Mouse (Mus musculus) hematopoietic stem cell, adult 5-6 weeks (primary cell): ENCODE measurements around the gene Cdk6. TPM values are rescaled to one million over a fixed set of nuclear protein-coding genes. Genes with fewer than 3 reads are reported as not detected.
A peak's percentile ranks its signal among the peaks of the same experiment; 100 is the strongest.
"Not testable (repeated sequence)": the region's sequence is repeated elsewhere in the genome, so short reads cannot be mapped to it uniquely, and the experiment has no call there.

ENCODE experiments used
- ATAC-seq, 2 experiments: fragments of 125-278 bp in 1 of 2; replicated peaks in 1 of 2; 2 replicates each; pipeline ENCODE4 v1.8.0; 2016 to 2017; ENCODE audit warnings: inconsistent platforms in 2 of 2, mild to moderate bottlenecking in 2 of 2, moderate number of reproducible peaks in 2 of 2, low read depth in 1 of 2, moderate TSS enrichment in 1 of 2; ENCODE audit not compliant: low FRiP score in 2 of 2, poor library complexity in 2 of 2, severe bottlenecking in 2 of 2, insufficient read depth in 1 of 2, low TSS enrichment in 1 of 2
- total RNA-seq: library from RNA; stranded (forward); fragments of 172-1452, 232-1000 nt; gene quantifications from 2 replicates; pipeline ENCODE4 v1.2.3, GENCODE M21; 2017

Gene Cdk6
- total RNA-seq, 1 experiment from 2014 or later, result 171 TPM

GRCm38 (mm10) chr5:3341931-3342770, 866 bp downstream of the Cdk6 start:
- ATAC-seq, result peak in 1 of 2 experiments; percentile 21; a peak in 1 of 4 replicates

DNA sequence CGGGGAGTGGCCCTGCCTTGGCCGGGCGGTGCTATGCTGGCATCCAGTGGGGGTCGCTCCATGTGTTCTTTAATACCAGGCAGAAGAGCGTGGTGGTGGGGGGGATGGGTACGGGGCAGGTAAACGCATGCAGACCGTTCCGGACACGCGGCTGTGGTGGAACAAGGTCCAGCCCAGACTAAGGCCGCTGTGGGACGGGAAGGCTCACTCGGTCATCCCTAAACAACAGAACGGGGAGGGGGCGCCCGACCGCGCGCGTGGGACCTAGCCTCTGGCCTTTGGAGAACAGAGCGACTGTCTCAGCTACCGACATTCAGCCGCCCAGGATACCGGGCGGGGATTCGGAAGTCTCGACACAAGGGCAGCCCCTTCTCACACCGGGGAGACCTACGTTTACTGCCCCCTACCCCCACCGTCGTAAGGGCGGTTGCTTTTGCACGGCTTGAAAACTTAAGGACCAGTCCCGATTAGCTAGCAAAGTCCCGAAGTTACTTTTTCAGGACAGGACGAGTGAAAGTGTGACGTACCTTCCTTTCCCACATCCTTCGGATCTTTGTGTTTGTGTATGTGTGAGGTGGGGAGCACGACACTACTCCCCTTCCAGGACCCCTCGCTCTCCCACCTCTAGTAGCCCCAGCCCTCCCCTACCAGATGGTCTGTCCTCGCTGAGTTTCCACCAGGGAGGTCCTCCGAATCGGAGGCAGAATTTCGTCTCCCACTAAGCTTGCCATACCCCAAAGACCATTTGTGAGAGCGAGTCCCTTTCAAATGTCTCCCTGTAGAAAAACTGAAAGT, 1.7 kb downstream of the Cdk6 start:
- peak; percentile 15 to 30; a peak in 3 of 4 replicates for ATAC-seq

DNA sequence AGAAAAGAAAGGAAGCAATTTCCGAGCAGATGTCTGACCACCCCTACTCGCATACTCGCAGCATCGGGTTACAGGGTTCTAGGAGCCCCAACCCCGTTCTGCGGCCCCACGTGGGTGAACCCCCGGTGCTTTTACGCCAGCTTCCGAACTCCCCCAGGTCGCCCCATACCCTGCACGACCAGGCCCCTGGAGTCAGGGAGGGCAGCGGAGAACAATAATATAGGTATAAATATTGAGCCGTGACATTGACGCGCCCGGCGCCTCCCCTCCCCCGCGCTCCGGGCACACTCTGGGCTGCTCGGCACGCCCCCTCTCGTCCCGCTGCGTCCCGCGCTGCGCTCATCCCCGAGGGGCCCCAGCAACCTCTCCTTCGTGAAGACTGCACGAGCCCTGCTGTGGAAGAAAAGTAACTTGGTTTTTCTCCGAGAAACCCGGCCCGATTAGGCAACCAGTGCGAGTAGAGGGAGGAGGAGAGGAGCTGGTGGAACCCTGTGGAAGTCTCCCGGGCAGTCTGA, 2.3 kb downstream of the Cdk6 start:
- ATAC-seq, result peak; percentile 4 to 40; a peak in 2 of 4 replicates

- ATAC-seq, result peak; percentile 23 to 54
Measured at GRCm38 (mm10) chr5:3344081-3344631, 2.9 kb downstream of the Cdk6 start.

- ATAC-seq, result not testable (repeated sequence)
Measured at GRCm38 (mm10) chr5:3345540-3345939, 4.3 kb downstream of the Cdk6 start.

DNA sequence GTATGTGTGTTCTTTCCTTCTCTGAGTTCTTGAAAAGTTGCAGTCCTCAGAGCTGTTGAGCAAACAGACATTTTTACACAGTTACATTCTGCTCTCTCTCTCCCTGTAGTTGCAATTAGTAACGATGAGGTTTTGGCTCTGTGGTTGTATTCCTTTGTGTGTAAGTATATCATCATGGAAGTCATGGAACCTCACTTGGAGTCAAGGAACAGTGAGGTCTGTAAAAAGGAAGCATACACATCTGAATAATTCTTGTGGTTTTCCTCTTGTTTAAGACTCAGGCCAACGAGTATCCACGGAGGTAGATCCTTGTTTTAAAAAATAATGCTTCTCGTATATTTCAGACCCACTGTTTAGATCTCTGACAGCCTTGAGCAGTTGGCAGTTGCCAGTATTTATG, 8.1 kb downstream of the Cdk6 start:
- ATAC-seq, result 0 out of 4 replicates have a peak, but pooled peaks of 1 of the 2 experiments have one; percentile 11

GRCm38 (mm10) chr5:3351836-3352235, 10.6 kb downstream of the Cdk6 start:
- ATAC-seq, result not testable (repeated sequence)

DNA sequence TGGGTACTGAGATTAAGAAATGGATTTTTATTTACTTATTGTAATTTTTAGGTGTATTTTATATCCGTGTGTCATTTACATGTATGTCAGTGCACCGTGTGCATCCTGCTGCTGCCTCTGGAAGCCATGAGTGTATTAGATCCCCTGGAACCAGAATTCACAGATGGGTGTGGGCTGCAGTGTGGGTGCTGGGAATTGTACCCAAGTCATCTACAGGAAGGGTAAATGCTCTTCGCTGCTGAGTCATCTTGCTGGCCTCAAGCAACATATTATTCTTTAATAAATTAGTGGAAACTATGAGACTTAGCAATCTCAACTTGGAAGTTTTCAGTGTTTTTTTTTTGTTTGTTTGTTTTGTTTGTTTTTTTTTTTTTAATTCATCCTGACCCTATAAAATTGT, 11.0 kb downstream of the Cdk6 start:
- ATAC-seq, result no peak

DNA sequence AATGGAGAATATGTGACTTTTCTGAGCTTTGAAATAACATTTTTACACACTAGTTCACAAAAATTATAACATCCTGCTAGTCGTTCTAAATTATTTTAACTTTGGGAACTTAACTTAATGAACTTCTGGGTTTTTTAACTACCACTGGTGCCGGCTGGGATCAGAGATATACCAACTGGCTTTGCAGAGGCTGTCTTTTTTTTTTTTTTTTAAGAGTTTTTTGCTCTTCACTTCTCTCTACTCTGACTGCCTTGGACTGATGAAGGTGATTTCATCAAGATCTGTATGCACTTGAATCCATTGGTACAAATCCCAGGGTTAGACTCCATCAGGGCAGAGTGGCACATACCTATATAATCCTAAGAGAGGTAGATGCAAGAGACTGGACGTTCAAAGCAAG, 11.5 kb downstream of the Cdk6 start:
- ATAC-seq, result no peak

DNA sequence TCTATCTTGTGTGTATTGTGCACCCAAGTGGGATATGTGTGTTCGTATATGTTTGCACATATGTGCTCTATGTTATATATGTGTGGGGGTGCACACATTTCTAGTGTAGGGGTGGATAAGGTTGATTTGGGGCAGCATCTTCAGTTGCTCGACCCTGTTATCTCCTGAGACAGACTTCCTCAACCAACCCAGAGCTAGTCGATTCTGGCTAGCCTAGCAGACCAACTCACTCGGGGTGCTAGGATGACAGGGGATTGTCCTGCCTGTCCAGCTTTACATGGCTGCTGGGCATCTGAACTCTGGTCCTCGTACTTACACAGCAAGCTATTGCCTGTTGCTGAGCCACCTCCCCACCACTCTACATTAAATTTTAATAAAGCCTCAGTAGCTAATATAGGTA, 13.0 kb downstream of the Cdk6 start:
- ATAC-seq, result no peak

GRCm38 (mm10) chr5:3355032-3355536, 13.8 kb downstream of the Cdk6 start:
- ATAC-seq, result no peak

- no peak; a peak in 1 of 4 replicates for ATAC-seq
Measured at GRCm38 (mm10) chr5:3355560-3356260, 14.4 kb downstream of the Cdk6 start.

DNA sequence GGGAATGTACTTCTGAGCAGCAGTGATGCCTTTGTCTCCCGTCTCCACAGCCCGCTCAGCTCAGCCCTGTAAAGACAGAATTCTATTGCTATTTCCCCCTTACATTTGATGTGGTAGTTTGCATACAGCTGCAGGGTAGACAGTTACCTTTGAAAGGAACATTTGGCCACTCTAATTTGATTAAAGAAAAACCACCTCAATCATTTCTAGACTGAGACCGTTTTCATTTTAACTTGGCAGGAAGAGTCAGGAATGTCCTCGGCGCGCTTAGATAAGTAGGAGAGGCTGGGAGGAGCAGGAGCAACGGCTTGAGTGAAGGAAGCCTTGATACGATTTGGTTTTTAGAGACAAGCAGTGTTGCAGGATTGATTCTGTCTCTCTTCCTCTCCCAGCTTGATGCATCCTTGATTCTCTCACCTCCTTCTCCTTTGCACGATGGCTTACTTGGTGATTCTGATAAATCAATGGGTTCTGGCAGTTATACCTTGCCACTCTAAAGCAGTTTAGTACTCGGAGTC, 15.0 kb downstream of the Cdk6 start:
- ATAC-seq, result no peak

DNA sequence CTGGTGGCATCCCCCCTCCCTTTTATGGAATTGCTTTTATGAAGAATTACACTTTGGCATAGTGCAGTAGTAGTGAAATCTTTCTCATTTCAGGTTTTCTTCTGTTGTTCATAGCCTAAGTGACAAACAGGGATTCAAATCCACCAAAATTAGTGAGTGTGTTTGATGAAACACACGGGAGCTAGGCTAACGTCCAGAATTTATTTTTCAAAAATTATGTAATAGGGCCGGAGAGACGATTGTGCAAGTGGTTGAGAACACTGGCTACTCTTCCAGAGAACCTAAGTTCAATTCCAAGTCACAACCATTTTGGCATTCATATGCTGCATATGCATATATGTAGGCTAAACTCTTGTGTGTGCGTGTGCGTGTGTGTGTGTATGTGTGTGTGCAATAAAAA, 16.2 kb downstream of the Cdk6 start:
- no peak for ATAC-seq

GRCm38 (mm10) chr5:3358687-3359520, 17.6 kb downstream of the Cdk6 start:
- peak; percentile 52 to 57 for ATAC-seq

- ATAC-seq, result no peak
Measured at GRCm38 (mm10) chr5:3359914-3360313, 18.6 kb downstream of the Cdk6 start.
